Mouse (Mus musculus): ENCODE results near the gene Gm45785.

DNA sequence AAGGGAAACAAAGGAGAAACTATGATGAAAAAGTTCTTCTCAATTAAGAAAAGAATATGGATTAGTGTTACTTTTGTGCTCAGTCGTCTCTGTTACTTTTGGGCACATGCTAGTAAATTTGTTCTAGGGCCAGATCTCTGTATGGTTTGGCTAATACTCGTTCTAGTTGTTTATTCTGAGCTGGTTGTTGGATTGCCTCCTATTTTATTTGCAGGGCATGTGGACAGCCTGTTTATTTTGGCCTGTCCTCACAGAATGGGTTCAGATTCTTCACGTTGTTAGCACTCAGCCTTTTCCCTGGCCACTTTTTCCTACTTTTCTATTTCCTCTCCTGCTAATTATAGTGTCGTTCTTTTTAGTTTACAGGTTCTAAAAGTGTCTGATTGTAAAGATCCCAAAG is 62.6 kb downstream of the Gm45785 start:
- TF ChIP-seq POLR2A (IDR thresholded peaks at IDR 0.05; ENCODE audit: borderline replicate concordance, extremely low read depth, low read depth, low read length) (no peak), CTCF (IDR thresholded peaks at IDR 0.05; ENCODE audit: insufficient read depth, low read length) (no peak)

Measured in lung, adult 2 months (tissue).